Mouse (Mus musculus): ENCODE results near the gene Olfr666. TPM values are rescaled to one million over a fixed set of nuclear protein-coding genes. Genes with fewer than 3 reads are reported as not detected.

Olfr666 gene
- polyA plus RNA-seq, 1 experiment from 2014 or later, result not detected

Other genes starting within 250 kb of the Olfr666 start
- gene Olfr658, start 248.6 kb downstream of the Olfr666 start, polyA plus RNA-seq (2016; fragmentation: Nextera tagmentation; extraction: Ambion mirVana), result 0.06 TPM in 1 of 2 replicates, not detected in the other
- not detected in 2 replicates for gene Olfr659, start 229.2 kb downstream of the Olfr666 start, polyA plus RNA-seq (2016; fragmentation: Nextera tagmentation; extraction: Ambion mirVana)
- gene Olfr661, start 209.5 kb downstream of the Olfr666 start, polyA plus RNA-seq (2016; fragmentation: Nextera tagmentation; extraction: Ambion mirVana), result not detected in 2 replicates
- not detected in 2 replicates for gene Usp17le, start 118.5 kb downstream of the Olfr666 start, polyA plus RNA-seq (2016; fragmentation: Nextera tagmentation; extraction: Ambion mirVana)
- gene Usp17lb, start 53.3 kb downstream of the Olfr666 start, polyA plus RNA-seq (2016; fragmentation: Nextera tagmentation; extraction: Ambion mirVana), result not detected in 2 replicates
- gene Usp17la, start 38.9 kb downstream of the Olfr666 start, polyA plus RNA-seq (2016; fragmentation: Nextera tagmentation; extraction: Ambion mirVana), result not detected in 2 replicates
- gene Olfr665, start 17.9 kb downstream of the Olfr666 start, polyA plus RNA-seq (2016; fragmentation: Nextera tagmentation; extraction: Ambion mirVana), result not detected in 2 replicates
- not detected in 2 replicates for gene Olfr667, start 25.5 kb upstream of the Olfr666 start, polyA plus RNA-seq (2016; fragmentation: Nextera tagmentation; extraction: Ambion mirVana)
- not detected in 2 replicates for gene Olfr668, start 32.1 kb upstream of the Olfr666 start, polyA plus RNA-seq (2016; fragmentation: Nextera tagmentation; extraction: Ambion mirVana)
- gene Olfr669, start 38.3 kb upstream of the Olfr666 start, polyA plus RNA-seq (2016; fragmentation: Nextera tagmentation; extraction: Ambion mirVana), result not detected in 2 replicates
- not detected in 2 replicates for gene Olfr670, start 66.7 kb upstream of the Olfr666 start, polyA plus RNA-seq (2016; fragmentation: Nextera tagmentation; extraction: Ambion mirVana)
- not detected in 2 replicates for gene Olfr671, start 83.2 kb upstream of the Olfr666 start, polyA plus RNA-seq (2016; fragmentation: Nextera tagmentation; extraction: Ambion mirVana)
- gene Olfr672, start 106.1 kb upstream of the Olfr666 start, polyA plus RNA-seq (2016; fragmentation: Nextera tagmentation; extraction: Ambion mirVana), result not detected in 2 replicates
- gene Olfr675, start 132.5 kb upstream of the Olfr666 start, polyA plus RNA-seq (2016; fragmentation: Nextera tagmentation; extraction: Ambion mirVana), result not detected in 2 replicates
- not detected in 2 replicates for gene Olfr676, start 136.7 kb upstream of the Olfr666 start, polyA plus RNA-seq (2016; fragmentation: Nextera tagmentation; extraction: Ambion mirVana)
- not detected in 2 replicates for gene Olfr677, start 155.4 kb upstream of the Olfr666 start, polyA plus RNA-seq (2016; fragmentation: Nextera tagmentation; extraction: Ambion mirVana)
- not detected in 2 replicates for gene Olfr678, start 168.5 kb upstream of the Olfr666 start, polyA plus RNA-seq (2016; fragmentation: Nextera tagmentation; extraction: Ambion mirVana)
- gene Olfr679, start 185.3 kb upstream of the Olfr666 start, polyA plus RNA-seq (2016; fragmentation: Nextera tagmentation; extraction: Ambion mirVana), result not detected in 2 replicates
- gene Olfr680-ps1, start 196.9 kb upstream of the Olfr666 start, polyA plus RNA-seq (2016; fragmentation: Nextera tagmentation; extraction: Ambion mirVana), result not detected in 2 replicates
- gene Olfr681, start 220.9 kb upstream of the Olfr666 start, polyA plus RNA-seq (2016; fragmentation: Nextera tagmentation; extraction: Ambion mirVana), result not detected in 2 replicates